Mouse (Mus musculus) layer of hippocampus, adult 8-10 months (tissue): ENCODE results near the gene Ddx21. TPM values are rescaled to one million over a fixed set of nuclear protein-coding genes. Genes with fewer than 3 reads are reported as not detected.
A peak's percentile ranks its signal among the peaks of the same experiment; 100 is the strongest.
"Not testable (repeated sequence)": the region's sequence is repeated elsewhere in the genome, so short reads cannot be mapped to it uniquely, and the experiment has no call there.

Experiments
- DNase-seq, 2 experiments: peaks; one replicate each; pipeline ENCODE4 v3.0.0; 2022; ENCODE audit warnings: low spot score in 2 of 2
- total RNA-seq, 4 experiments: library from RNA; stranded (reverse); gene quantifications; 2 replicates each; pipeline ENCODE4 v1.2.4; 2022

The Ddx21 gene
- total RNA-seq: 10 to 100 TPM; 21.2 to 28.9 (median 23.2) TPM

- peak; percentile 81 to 86 for DNase-seq
Measured at GRCm38 (mm10) chr10:62602177-62603040, at the start of gene Ddx21. Ddx21 (minus strand) TSS chr10:62602281.

DNA sequence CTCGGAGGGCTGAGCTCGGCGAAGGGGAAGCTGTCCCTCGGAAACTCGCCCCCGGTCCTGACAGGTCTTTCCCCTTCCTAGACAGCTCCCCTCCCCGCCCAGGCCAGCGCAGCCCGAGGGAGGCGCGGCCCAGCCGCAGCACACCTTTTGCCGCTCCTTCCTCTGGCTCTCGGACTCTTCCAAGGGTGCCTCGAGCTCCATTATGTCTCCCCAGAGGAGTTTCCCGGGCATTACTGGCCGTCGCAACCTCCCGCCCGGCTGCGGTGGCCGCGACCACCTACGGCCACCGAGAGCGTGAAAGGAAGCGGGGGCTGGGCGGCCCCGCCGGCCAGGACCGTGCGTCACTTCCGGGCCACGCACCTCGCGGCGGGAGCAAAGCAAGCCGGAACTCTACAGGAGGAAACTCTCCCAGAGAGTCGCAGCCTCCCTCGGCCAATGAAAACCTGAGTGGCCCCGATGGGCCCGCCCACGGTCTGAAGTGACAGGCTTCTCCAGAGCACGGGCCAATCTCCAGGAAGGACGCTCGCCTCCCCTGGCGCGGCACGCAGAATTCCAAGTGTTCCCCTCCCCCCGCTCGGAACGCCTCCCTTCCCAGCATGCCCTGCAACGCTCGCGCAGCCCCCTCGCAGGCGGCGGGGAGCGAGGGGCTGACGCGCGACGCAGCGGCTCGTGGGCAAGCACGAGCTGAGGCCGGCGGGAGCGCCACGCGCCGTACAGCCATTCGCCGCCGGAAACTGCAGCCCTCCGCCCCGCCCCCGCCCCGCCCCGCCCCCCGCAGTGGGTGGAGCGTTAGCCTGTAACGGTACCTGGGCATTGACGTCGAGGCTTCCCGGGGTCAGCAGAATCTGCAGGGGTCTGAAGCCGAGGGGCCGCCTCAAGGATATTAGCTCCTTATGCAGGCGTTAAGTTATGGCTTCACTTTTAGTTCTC lies 49.1 kb upstream of the Ddx21 start, which contains the start of gene Ddx50:
Gene Ddx50, minus strand, starts transcription at position 338 of the 930 bp plus-strand sequence.
- peak; percentile 100 for DNase-seq

- DNase-seq: peak in 1 of 2 experiments; percentile 8
Measured at GRCm38 (mm10) chr10:62650358-62650782, 48.3 kb upstream of the Ddx21 start.

DNA sequence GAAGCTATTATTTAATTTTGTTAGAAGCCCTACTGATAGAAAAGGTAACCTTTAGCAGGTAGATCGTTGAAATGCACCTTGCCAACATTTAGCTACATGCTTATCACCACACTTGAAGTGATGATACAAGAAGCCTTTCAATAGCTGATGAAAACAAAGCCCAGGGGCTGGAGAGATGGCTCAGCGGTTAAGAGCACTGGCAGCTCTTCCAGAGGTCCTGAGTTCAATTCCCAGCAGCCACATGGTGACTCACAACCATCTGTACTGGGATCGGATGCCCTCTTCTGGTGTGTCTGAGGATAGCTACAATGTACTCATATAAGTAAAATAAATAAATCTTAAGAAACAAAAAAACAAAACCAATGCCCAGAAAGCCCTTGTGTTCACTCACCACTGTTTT lies 2.1 kb upstream of the Ddx21 start:
- DNase-seq: no peak

- no peak for DNase-seq
Measured at GRCm38 (mm10) chr10:62603233-62604030, 1.4 kb upstream of the Ddx21 start.

GRCm38 (mm10) chr10:62601833-62602176 lies 276 bp downstream of the Ddx21 start:
- DNase-seq: peak in 1 of 2 experiments; percentile 32

GRCm38 (mm10) chr10:62601053-62601791 lies 859 bp downstream of the Ddx21 start:
- DNase-seq: no peak

DNA sequence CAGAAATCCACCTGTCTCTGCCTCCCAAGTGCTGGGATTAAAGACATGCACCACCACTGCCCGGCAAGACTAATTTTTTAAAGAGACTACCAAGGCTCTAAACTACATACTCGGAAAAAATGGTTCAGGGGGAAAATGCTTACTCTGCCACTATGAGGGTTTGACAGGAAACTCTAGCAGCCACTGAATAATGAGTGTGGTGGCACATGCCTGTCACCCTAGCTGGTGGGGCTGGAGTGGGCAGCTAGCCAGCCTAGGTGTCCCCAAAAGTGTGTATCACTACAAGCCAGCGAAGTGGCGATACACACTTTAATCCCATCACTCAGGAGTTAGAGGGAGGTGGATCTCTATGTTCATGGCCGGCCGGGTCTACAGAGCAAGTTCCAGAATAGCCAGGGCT lies 2.0 kb downstream of the Ddx21 start:
- no peak for DNase-seq

GRCm38 (mm10) chr10:62599311-62599710 lies 2.8 kb downstream of the Ddx21 start:
- DNase-seq: not testable (repeated sequence)

GRCm38 (mm10) chr10:62592496-62592895 lies 9.6 kb downstream of the Ddx21 start:
- DNase-seq: no peak

- peak; percentile 89 to 93 for DNase-seq
Measured at GRCm38 (mm10) chr10:62590200-62590599, 11.9 kb downstream of the Ddx21 start.

GRCm38 (mm10) chr10:62588616-62589015 lies 13.5 kb downstream of the Ddx21 start:
- DNase-seq: no peak

DNA sequence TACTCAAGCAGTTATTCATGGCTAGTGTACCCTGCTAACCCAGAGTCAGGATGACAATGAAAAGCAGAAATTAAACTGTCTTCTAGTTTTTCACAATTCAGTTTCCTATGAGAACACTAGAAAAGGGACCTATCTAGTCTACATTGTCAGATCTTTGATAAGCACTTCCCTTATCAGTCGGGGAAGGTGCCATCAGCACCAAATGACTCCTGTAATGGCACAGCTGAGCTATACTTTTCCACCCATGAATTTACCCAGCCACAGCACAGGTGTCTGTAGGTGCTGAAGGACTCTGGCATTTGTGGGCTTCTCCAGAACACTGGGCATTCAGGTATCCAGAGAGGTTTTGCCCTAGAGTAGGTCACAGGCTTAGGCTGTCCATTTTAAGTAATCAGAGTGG lies 18.8 kb downstream of the Ddx21 start:
- DNase-seq: no peak

DNA sequence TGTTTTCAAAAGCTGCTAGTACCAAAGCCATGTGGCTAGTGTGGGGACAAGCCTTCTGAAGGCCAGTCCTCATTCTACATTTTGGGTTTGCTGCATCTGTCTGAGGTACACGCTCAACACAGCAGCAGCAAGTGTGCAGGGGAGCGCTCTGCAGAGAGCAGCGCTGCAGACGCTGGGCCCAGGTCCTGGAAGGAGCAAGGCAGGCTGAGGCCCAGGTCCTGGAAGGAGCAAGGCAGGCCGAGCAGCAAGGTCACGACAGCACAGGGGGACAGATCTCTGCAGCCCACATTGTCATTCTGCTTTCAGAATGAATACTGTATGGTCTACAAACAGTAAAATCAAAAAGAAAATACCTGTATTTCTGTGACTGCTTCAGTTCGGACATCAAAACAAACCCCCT lies 19.4 kb downstream of the Ddx21 start:
- no peak for DNase-seq

DNA sequence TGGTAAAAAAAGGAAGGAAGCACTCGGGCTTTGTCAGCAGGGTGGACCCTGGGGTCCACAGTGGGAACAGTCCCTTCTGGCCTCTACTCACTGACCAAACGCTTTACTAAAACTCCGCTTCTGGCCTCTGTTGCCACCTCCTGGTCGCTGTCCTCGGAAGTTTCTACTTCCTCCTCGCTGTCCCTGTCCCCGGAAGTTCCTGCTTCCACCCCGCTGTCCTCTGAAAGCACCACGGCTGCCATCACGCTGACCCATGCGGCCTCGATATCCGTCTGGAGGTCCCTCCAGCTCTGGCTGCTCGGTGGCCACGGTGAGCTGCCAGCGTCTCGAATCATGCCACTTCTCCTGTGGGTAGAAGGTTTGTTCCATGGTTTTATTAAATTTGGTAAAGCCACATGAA lies 19.8 kb downstream of the Ddx21 start:
- DNase-seq: no peak

DNA sequence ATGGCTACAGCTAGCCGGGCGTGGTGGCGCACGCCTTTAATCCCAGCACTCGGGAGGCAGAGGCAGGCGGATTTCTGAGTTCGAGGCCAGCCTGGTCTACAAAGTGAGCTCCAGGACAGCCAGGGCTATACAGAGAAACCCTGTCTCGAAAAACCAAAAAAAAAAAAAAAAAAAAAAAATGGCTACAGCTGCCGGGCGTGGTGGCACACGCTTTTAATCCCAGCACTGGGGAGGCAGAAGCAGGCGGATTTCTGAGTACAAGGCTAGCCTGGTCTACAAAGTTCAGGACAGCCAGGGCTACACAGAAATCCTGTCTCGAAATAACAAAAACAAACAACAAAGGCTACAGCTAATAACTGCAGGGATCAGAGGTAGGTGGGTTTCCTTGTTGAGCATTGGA lies 23.0 kb downstream of the Ddx21 start:
- DNase-seq: not testable (repeated sequence)

DNA sequence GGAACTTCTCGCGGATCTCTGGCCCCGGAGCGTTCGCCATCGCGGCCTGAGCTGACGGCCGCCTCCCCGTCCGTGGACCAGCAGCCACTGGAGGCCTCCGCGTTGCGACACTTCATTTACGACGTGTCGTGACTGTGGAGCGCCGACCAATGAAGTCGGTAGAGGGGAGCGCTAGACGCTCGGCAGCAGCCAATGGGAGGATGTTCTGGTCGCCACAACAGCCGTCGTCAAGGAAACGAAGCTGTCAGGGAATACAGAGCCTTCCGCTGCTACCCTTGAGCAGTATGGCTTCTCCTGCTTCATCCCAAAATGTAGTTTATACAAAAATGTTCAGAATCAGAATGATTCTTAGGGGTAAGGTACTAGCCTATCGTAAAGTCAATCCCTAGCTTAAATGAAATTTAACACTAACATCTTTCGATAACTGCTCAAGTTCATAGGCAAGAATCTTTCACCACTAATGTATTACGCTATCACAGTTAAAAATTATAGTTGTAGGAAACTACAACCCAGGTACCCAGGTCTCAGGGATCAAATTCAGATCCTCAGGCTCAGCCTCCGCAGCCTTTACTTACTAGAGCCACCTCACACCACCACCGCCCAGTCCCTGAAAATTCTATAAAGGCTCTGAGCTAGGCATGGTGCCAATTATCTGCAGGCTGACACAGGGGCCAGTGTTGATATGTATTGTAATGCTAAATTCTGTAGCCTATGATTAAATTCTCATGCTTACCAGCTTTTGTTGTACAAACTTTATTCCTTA lies 23.6 kb downstream of the Ddx21 start, which contains the start of gene Kif1bp:
Gene Kif1bp, minus strand, starts transcription at position 120 of the 763 bp plus-strand sequence.
- peak; percentile 98 for DNase-seq

DNA sequence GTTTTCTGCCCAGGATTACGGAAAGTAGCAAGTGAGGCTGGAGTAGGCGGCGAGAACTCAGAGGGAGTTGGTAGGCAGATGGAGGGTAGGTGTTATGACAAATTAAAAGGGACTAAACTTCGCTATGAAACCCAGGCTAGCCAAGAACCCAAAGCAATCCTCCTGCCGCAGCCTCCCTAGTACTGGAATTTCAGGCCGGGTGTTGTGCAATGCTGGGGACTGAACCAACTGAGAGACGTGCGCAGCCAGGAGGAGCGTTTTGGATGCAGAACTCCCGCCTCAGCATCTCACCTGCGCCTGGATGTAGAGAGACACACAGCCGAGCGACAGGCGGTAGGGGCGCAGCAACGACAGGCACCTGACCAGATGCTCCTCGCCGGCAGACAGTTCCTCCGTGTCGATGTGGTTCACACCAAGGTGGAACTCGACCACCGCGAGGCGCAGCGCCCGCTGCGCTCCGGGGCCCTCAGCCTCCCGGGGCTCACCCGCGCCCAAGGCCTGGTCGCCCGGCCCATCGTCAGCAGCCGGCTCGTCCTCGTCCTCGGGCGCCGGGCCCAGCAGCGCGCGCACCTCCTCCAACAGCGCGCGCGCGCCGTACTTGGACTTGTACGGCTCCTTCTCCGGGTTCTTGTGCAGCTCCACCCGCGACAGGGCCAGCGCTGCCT lies 24.3 kb downstream of the Ddx21 start:
- DNase-seq: peak; percentile 40 to 66

- no peak for DNase-seq
Measured at GRCm38 (mm10) chr10:62575001-62575400, 27.1 kb downstream of the Ddx21 start.
